Mouse (Mus musculus) heart, embryonic 13.5 days (tissue): ENCODE data around the gene Ankrd17. TPM values are rescaled to one million over a fixed set of nuclear protein-coding genes. Genes with fewer than 3 reads are reported as not detected.

Source experiments
- ATAC-seq: fragments of 200-750 bp; cut with Nextera tagmentation; 2 replicates; pipeline ENCODE4 v1.8.0; 2017; ENCODE audit warnings: moderate TSS enrichment; ENCODE audit not compliant: insufficient number of reproducible peaks, low FRiP score, low TSS enrichment; ENCODE audit errors: extremely low read depth
- H3K27ac ChIP-seq: fragments of 300-500 bp; sonication (generic); replicated peaks from 2 replicates; pipeline ENCODE4 v1.5.1; 2015; ENCODE audit warnings: moderate library complexity, mild to moderate bottlenecking, inconsistent platforms
- H3K27me3 ChIP-seq: fragments of 300-500 bp; sonication (generic); replicated peaks from 2 replicates; pipeline ENCODE4 v1.6.1; 2015; ENCODE audit warnings: mild to moderate bottlenecking, inconsistent platforms
- H3K36me3 ChIP-seq: fragments of 300-500 bp; sonication (generic); 2 replicates; pipeline ENCODE4 v1.6.1; 2015; ENCODE audit warnings: mild to moderate bottlenecking, inconsistent platforms
- H3K4me1 ChIP-seq: fragments of 300-500 bp; sonication (generic); 2 replicates; pipeline ENCODE4 v1.6.1; 2015; ENCODE audit warnings: inconsistent platforms
- H3K4me2 ChIP-seq: fragments of 300-500 bp; sonication (generic); 2 replicates; pipeline ENCODE4 v1.6.1; 2015; ENCODE audit warnings: inconsistent platforms, mild to moderate bottlenecking, moderate library complexity
- H3K4me3 ChIP-seq: fragments of 300-500 bp; sonication (generic); 2 replicates; pipeline ENCODE4 v1.5.1; 2015; ENCODE audit warnings: moderate library complexity, mild to moderate bottlenecking, inconsistent platforms
- H3K9ac ChIP-seq: fragments of 300-500 bp; sonication (generic); 2 replicates; pipeline ENCODE4 v1.6.1; 2015; ENCODE audit warnings: inconsistent platforms, mild to moderate bottlenecking, moderate library complexity
- H3K9me3 ChIP-seq: fragments of 300-500 bp; sonication (generic); 2 replicates; pipeline ENCODE4 v1.6.1; 2016; ENCODE audit warnings: inconsistent platforms
- WGBS: fragments of 180-500 bp; shearing (Covaris S2); methylation state at CpG from one replicate; pipeline ENCODE4 v1.1.7; 2015; ENCODE audit warnings: mixed read lengths; 5-methylcytosine and 5-hydroxymethylcytosine counted together
- polyA plus RNA-seq: library from polyadenylated mRNA; unstranded; fragments of >200 nt; fragmentation: Nextera tagmentation; extraction: Ambion mirVana; gene quantifications from 2 replicates; pipeline ENCODE4 v1.2.1, GENCODE M21; 2015

Gene Ankrd17
- polyA plus RNA-seq, 1 experiment from 2014 or later: 16.3 TPM

GRCm38 (mm10) chr5:90367067-90367303 is 608 bp upstream of the Ankrd17 start, which contains the start of gene Gm9958:
TSS of gene Gm9958 (plus strand) at chr5:90367204.
- WGBS: 5% methylated on average over 7 of the region's 7 CpGs
- peak within 1 kb of the TSS; percentile 82 for H3K4me2 ChIP-seq
- H3K9ac ChIP-seq: peak within 1 kb of the TSS; percentile 99
- H3K4me3 ChIP-seq: peak within 1 kb of the TSS; percentile 83
- ATAC-seq: no peak
- peaks cover 37% of the 10 kb centered on the region for H3K4me1 ChIP-seq
- H3K27me3 ChIP-seq: no peaks in the 10 kb centered on the region
- peak within 1 kb of the TSS; percentile 100 for H3K27ac ChIP-seq
- 0 out of 2 replicates have a peak, but pooled peaks cover 3% of the 10 kb centered on the region for H3K36me3 ChIP-seq
- no peaks in the 10 kb centered on the region for H3K9me3 ChIP-seq

- H3K4me2 ChIP-seq: peak overlapping the region; percentile 82
- H3K4me1 ChIP-seq: peaks cover 38% of the 10 kb centered on the region
- ATAC-seq: peak; percentile 32
- H3K27ac ChIP-seq: peak overlapping the region; percentile 100
- 0 out of 2 replicates have a peak, but pooled peaks cover 3% of the 10 kb centered on the region for H3K36me3 ChIP-seq
- peak overlapping the region; percentile 83 for H3K4me3 ChIP-seq
- H3K27me3 ChIP-seq: no peaks in the 10 kb centered on the region
- peak overlapping the region; percentile 99 for H3K9ac ChIP-seq
- H3K9me3 ChIP-seq: no peaks in the 10 kb centered on the region
- under 1% methylated on average over 57 of the region's 61 CpGs for WGBS
These were observed 1.0 kb downstream of the Ankrd17 start for GRCm38 (mm10) chr5:90365141-90365951.

- peak overlapping the region; percentile 82 for H3K4me2 ChIP-seq
- 2% methylated on average over 6 of the region's 6 CpGs for whole genome bisulfite sequencing
- peaks cover 40% of the 10 kb centered on the region for H3K4me1 ChIP-seq
- H3K36me3 ChIP-seq: peaks cover 10% of the 10 kb centered on the region
- H3K9ac ChIP-seq: peak overlapping the region; percentile 99
- peak overlapping the region; percentile 100 for H3K27ac ChIP-seq
- no peaks in the 10 kb centered on the region for H3K9me3 ChIP-seq
- no peak for ATAC-seq
- no peaks in the 10 kb centered on the region for H3K27me3 ChIP-seq
- peak overlapping the region; percentile 83 for H3K4me3 ChIP-seq
These were observed 1.9 kb downstream of the Ankrd17 start for GRCm38 (mm10) chr5:90364526-90364925.

GRCm38 (mm10) chr5:90355824-90356223 is 10.6 kb downstream of the Ankrd17 start:
- Histone ChIP-seq H3K4me3 (no peak overlapping the region), H3K27ac (no peak overlapping the region), H3K4me1 (peaks cover 8% of the 10 kb centered on the region; the same call in 1 of the 2 replicates), H3K9me3 (no peaks in the 10 kb centered on the region), H3K4me2 (no peak overlapping the region), H3K9ac (no peak overlapping the region), H3K36me3 (peaks cover 32% of the 10 kb centered on the region), H3K27me3 (no peaks in the 10 kb centered on the region)
- ATAC-seq: no peak
- WGBS: 76% methylated on average over 3 of the region's 3 CpGs

- Histone ChIP-seq H3K4me2 (no peak overlapping the region), H3K9me3 (no peaks in the 10 kb centered on the region), H3K9ac (no peak overlapping the region), H3K4me3 (no peak overlapping the region), H3K27me3 (no peaks in the 10 kb centered on the region), H3K4me1 (peaks cover 6% of the 10 kb centered on the region; the same call in 1 of the 2 replicates), H3K36me3 (peaks cover 21% of the 10 kb centered on the region), H3K27ac (no peak overlapping the region)
- ATAC-seq: no peak
- 87% methylated on average over 4 of the region's 4 CpGs for WGBS
These were observed 12.6 kb downstream of the Ankrd17 start for GRCm38 (mm10) chr5:90353552-90354317.

GRCm38 (mm10) chr5:90346877-90347276 is 19.5 kb downstream of the Ankrd17 start:
- Histone ChIP-seq H3K4me2 (no peak overlapping the region), H3K27ac (no peak overlapping the region), H3K9me3 (no peaks in the 10 kb centered on the region), H3K4me1 (no peaks in the 10 kb centered on the region), H3K4me3 (no peak overlapping the region), H3K27me3 (no peaks in the 10 kb centered on the region), H3K9ac (no peak overlapping the region), H3K36me3 (peaks cover 13% of the 10 kb centered on the region)
- 80% methylated on average over 3 of the region's 3 CpGs for WGBS
- ATAC-seq: no peak

GRCm38 (mm10) chr5:90340847-90341246 is 25.5 kb downstream of the Ankrd17 start:
- Histone ChIP-seq H3K4me1 (peaks cover 23% of the 10 kb centered on the region), H3K9ac (no peak overlapping the region), H3K27ac (no peak overlapping the region), H3K4me3 (no peak overlapping the region), H3K27me3 (no peaks in the 10 kb centered on the region), H3K36me3 (no peaks in the 10 kb centered on the region), H3K4me2 (no peak overlapping the region), H3K9me3 (no peaks in the 10 kb centered on the region)
- no peak for ATAC-seq
- 77% methylated on average over 4 of the region's 4 CpGs for WGBS

- H3K36me3 ChIP-seq: no peaks in the 10 kb centered on the region
- no peaks in the 10 kb centered on the region for H3K9me3 ChIP-seq
- H3K27me3 ChIP-seq: no peaks in the 10 kb centered on the region
- peak overlapping the region; percentile 30; the same call in 1 of the 2 replicates for H3K4me3 ChIP-seq
- ATAC-seq: no peak
- H3K4me1 ChIP-seq: peaks cover 23% of the 10 kb centered on the region
- peak overlapping the region; percentile 61; the same call in 1 of the 2 replicates for H3K27ac ChIP-seq
- 83% methylated on average over 1 of the region's 1 CpGs for WGBS
- no peak overlapping the region for H3K9ac ChIP-seq
- H3K4me2 ChIP-seq: peak overlapping the region; percentile 57
These were observed 26.4 kb downstream of the Ankrd17 start for GRCm38 (mm10) chr5:90339953-90340343.

- peak overlapping the region; percentile 61 for H3K27ac ChIP-seq
- H3K9ac ChIP-seq: no peak overlapping the region
- no peaks in the 10 kb centered on the region for H3K36me3 ChIP-seq
- H3K4me1 ChIP-seq: peaks cover 26% of the 10 kb centered on the region
- H3K4me3 ChIP-seq: peak overlapping the region; percentile 30
- ATAC-seq: peak; percentile 37; the same call in 1 of the 2 replicates
- H3K27me3 ChIP-seq: no peaks in the 10 kb centered on the region
- WGBS: 24% methylated on average over 5 of the region's 5 CpGs
- H3K4me2 ChIP-seq: peak overlapping the region; percentile 57
- no peaks in the 10 kb centered on the region for H3K9me3 ChIP-seq
These were observed 27.0 kb downstream of the Ankrd17 start for GRCm38 (mm10) chr5:90339129-90339952.

GRCm38 (mm10) chr5:90338177-90339091 is 27.9 kb downstream of the Ankrd17 start:
- Histone ChIP-seq H3K4me3 (no peak overlapping the region), H3K4me1 (peaks cover 27% of the 10 kb centered on the region), H3K9ac (no peak overlapping the region), H3K27ac (no peak overlapping the region; the same call in 1 of the 2 replicates), H3K4me2 (peak overlapping the region; percentile 30; the same call in 1 of the 2 replicates), H3K27me3 (no peaks in the 10 kb centered on the region), H3K36me3 (no peaks in the 10 kb centered on the region), H3K9me3 (no peaks in the 10 kb centered on the region)
- 82% methylated on average over 7 of the region's 7 CpGs for WGBS
- ATAC-seq: no peak
